Mouse (Mus musculus) CD4-positive, CD25-positive, alpha-beta regulatory T cell, adult 2 months (primary cell): ENCODE results near the gene Dnajc4.
A peak's percentile ranks its signal among the peaks of the same experiment; 100 is the strongest.

Source experiments
- DNase-seq: peaks from one replicate; pipeline ENCODE4 v3.0.0-alpha.2; 2012; ENCODE audit warnings: low read depth, low spot score

Gene Dnajc4

GRCm38 (mm10) chr19:6992011-6992858, at the start of gene Dnajc4:
Gene Dnajc4 (minus strand): TSS chr19:6992572.
- peak; percentile 98 for DNase-seq

DNA sequence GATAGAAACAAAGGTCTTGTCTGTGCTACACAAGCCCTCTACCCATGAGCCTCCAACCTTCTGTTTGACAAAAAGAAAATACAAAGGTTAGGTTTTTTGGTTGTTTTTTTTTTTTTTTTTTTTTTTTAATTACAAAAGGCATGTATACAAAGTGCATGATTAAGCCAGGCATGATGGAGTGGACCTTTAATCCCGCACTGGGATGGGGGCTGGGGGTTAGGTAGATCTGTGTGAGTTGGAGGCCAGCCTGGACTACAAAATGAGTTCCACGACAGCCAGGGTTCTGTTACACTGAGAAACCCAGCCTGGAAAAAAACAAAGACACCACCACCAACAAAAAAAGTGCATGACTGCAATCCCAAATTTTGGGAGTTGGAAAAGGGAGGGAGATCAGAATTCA, 48.8 kb upstream of the Dnajc4 start:
- DNase-seq = no peak

DNA sequence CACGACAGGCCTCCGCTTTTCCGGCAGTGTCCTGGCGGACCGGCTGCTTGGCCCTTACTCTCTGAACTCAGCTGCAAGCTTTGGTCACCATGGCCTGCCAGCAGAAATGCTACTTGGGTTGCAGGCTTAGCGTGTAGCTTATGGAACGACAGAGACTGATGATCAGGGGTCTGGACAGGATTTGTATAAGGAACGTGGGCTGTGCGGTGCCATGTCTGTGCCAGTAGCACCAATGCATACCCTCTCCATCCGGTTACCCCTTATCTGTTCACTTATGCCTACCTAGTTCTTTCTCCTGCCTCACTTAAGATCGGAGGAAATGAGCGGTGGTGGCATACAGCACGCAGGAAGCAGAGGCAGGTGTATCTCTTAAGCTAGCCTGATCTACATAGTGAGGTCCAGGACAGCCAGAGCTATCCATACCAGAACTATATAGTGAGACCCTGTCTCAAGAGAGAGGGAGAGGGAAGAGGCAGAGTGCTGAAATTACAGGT, 48.3 kb upstream of the Dnajc4 start:
- peak; percentile 60 for DNase-seq

GRCm38 (mm10) chr19:7039841-7040636, 47.7 kb upstream of the Dnajc4 start, which contains the start of gene Stip1:
Gene Stip1 (minus strand): TSS chr19:7039967.
- DNase-seq = peak; percentile 99

DNA sequence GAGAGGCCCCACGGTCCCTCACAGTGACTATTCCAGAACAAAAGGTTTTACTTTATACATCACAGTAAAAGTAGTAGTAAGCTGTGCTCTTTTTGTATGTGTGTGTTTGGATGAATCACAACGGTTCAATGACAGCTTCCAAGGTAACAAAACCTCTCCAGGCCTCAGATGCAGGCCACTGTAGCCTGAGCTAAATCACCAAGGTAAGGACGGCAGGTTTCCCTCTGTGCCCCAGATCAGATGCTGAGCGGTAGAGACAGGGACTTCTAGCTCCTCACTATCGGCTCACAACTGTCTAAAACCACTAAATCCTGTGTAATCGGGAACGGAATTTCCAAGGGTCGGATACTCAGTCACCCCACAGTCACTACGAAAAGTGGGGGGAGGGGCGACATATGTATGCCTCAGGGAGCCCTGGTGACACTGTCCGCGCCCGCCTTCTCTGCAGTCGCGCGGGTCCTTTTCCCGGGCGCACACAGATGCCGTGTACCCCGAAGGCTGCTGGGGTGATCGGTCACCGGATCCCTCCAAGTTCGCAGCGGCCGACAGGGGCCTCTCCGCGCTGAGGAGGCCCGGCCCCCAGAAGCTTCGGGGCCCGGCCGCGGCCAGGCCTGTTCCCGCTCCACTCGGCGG, 46.8 kb upstream of the Dnajc4 start:
- DNase-seq = peak; percentile 80

- peak; percentile 20 for DNase-seq
Measured at GRCm38 (mm10) chr19:7034006-7034405, 41.6 kb upstream of the Dnajc4 start.

DNA sequence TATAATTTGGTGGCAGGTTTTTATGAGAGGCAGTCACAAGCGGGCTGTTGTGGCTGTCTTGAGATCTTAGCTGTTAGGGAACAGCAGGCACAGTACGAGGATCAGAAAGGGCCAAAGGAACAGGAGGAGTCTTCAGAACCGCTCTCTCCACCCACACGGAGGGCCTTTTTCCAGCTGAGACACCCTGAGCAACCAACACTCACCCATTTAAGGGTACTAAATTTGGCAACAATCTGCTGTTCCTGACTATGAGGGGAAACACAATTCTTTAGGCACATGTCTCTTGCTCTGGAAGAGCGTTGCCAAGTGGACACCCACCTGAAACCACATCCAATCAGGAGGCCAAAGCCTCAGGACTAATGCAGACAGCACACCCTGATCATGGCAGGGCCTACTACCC, 37.2 kb upstream of the Dnajc4 start:
- no peak for DNase-seq

DNA sequence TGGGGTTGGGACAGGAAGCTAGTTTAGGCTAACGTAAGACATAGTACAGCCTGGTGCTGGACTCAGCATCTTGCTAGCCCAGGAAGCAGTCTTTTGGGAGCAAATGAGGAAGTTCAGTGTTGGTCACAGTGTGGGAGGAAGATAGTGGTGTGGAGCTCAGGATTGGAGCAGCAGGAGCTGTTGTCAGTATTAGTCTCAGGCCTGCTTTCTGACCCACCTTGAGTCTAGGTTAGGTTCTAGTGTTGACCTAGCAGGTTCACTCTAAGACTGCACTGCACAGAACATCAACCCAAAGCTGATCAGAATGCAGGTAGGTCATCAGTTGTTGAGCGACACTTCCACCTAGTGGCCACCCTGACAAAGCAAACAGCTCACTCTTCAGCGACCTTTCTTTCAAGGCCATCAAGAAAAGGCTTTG, 27.9 kb upstream of the Dnajc4 start:
- DNase-seq = peak; percentile 90

DNA sequence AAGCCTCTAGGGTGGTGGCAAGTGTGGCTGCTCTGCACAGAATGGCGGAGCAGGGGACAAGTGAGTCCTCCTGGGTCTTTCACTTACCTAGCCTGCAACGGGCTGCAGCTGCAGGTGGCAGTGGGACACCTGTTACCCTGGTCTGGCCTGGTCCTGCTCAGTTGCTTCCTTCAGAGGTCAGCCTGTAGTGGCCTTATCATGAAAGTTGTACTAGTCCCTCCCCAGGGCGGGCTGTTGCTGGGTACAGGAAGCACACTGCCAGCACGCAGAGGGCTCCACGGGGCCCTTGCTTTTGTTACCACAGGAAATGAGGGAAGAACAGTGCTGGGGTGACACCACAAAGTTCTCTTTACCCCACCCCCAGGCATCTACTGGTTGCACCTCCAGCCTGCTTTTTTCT, 26.8 kb upstream of the Dnajc4 start, which contains the start of gene Fermt3:
Fermt3 (minus strand) TSS at position 279 of the 400 bp plus-strand sequence.
- DNase-seq = peak; percentile 88

- peak; percentile 31 for DNase-seq
Measured at GRCm38 (mm10) chr19:7018546-7018945, 26.2 kb upstream of the Dnajc4 start.

GRCm38 (mm10) chr19:7017541-7018457, 25.4 kb upstream of the Dnajc4 start:
- DNase-seq = peak; percentile 87

DNA sequence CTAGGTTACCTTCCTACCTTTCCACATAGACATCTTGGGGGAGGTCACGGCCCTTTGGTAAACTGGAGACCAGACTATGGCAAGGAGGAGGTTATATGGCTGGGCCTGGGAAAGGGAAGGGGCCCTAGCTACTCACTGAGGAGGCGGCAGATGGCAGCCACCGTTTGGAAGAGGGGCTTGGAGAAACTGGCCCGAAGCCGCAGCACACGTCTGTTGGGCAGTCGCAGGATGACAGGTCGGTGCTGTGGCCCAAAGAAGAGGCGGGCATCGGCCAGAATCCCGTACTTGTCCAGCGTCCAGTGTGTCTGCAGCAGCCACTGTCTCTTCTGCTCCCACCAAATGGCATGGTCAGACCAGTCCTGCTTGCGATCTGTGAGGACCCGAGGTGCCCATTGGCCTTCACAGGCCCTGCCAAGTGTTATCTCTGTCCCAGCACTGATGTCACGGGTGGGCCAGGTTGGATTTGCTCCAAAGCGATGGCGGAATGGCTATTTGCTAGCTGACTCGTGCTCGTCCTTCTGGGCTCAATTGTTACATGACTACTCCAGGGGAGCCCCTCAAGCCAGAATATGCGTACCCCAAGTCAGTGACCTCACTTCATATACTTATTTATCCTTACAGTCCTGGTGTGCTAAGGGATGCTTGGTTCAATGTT, 22.2 kb upstream of the Dnajc4 start:
- no peak for DNase-seq

GRCm38 (mm10) chr19:7013984-7014383, 21.6 kb upstream of the Dnajc4 start:
- no peak for DNase-seq

- DNase-seq = no peak
Measured at GRCm38 (mm10) chr19:7012426-7012825, 20.1 kb upstream of the Dnajc4 start.

DNA sequence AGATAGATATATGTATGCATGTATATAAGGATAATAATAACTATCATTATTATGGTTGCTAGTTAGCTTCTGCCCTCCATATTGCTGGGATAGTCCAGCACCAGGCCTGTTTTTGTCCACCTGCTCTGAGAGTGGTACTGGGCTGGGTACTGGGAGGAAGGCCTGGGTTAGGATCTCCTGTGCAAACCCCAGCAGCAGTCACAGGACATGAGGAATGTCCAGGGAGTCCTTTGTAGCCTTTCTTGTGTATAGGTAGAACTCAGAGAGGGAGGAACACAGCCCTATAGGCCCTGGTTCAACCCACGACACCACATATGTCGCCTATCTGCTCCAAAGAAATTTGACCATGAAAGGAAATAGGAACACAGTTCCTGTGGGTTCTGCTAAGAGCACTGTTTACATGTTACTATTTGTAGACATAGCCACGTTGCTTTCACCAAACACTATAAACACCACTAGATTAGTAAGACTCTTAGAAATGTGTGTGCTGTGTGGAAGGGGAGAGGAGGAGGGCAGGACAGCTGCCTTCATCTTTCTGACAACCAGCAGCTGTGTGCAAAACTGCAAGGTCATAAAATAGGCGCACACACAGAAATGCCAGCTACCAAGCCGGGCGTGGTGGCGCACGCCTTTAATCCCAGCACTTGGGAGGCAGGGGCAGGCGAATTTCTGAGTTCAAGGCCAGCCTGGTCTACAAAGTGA, 14.7 kb upstream of the Dnajc4 start:
- DNase-seq = no peak

DNA sequence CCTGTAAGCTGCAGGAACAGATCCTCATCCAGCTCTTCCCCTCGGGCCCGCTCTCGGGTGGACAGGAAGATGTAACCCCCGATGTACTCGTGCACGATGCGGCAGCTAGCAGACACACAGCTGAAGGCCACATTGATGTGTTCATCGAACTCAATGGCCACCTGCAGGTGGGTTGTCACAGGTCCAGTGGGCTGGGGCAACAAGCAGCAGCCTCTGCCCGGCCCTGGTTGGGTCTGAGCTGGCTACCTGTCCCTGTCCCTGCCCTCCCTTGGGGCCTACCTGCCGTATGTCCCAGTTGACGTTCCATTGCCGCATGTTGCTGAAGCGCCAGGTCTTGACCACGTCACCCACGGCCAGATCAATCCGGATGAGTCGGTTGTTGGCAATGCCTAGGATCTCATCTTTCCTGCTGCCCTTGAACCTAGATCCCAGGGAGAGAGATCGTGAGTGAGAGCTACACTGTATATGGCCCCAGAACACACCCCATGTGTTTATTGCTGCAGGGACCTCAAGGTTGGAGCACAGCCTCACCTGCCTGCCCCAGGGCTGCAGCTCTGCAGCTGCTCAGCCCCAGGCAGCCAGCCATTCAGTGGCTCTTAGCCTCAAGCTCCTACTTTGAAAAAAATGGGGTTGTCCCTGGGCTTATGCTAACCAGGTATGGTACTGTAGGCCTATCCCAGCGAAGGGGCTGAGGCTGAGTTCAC, 7.1 kb upstream of the Dnajc4 start:
- no peak for DNase-seq

DNA sequence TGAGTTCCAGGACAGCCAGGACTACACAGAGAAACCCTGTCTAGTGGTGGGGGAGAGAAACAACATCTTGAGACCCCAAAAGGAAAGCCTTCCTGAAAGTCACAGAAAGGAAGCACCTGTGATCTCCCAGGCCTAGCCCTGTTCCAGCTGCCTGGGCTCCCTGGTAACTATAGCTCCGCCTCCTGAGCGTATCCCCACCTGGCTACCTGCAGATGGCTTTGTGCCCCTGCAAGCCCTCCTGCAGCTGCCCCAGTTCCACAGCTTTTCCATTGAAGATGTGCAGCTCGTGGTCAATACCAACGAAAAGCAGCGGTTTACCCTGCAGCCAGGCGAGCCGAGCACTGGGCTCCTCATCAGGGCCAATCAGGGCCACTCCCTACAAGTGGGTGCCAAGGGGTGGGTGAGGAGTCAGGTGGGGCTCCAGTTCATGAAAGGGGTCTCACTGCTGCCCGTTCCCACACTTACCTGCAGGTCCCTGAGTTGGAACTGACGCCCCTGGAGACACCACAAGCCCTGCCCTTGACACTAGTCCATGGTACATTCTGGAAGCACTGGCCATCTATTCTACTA, 5.4 kb upstream of the Dnajc4 start:
- no peak for DNase-seq

GRCm38 (mm10) chr19:6996006-6996405, 3.6 kb upstream of the Dnajc4 start, which contains the start of the genes Nudt22 and Trpt1:
Gene Nudt22 (minus strand): TSS chr19:6996117.
Gene Trpt1 (plus strand): TSS chr19:6996131.
- peak; percentile 81 for DNase-seq
